Mouse (Mus musculus): ENCODE measurements around the gene Slc27a3.

Slc27a3 gene

DNA sequence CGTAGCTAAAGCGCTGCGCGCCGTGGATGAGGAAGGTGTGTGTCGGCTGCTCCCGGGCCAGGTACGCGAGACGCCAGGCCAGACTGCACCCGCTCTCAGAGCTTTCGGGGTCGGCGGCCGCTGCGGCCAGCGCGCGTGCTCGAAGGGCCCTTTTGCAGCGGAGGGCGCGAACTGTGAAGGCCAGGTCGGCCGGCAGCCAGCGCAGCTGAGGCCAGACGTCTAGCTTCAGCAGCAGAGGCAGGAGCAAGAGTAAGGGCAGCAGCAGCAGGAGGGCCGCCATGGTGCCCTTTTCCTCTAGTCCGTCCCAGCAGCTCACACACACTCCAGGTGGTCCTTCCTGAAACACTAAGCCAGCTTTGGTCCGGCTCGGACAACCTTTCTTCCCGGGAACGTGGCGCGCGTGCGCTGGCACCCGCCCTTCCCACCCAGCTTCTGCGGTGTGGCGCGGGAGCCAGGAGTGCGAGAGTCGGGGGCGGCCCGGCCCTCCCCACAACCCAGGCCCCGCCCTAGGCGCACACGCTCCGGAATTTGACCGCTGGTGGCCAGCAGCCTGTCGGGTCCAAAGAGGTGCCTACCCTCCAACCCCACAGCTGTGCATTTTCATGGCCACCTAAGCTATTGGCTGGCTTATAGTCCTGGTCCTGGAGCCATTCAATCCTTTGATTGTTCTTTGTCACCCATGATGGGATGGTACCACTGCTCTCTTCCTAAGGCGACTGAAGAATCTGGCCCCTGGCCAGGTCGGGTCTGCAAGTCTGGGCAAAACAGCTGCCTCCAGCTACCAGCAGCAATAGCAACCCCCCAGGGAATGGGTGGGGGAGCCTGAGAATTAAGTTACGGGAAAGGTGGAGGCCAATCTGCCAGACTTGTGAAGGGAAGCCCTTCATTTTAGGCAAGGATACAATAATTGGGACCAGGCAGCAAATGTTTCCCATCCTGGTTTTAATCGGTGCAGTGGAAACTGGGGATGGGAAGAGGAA is at the start of gene Slc27a3:
Gene Slc27a3, minus strand, starts transcription at position 428 of the 980 bp plus-strand sequence.
- peak; percentile 66 to 71 for DNase-seq (ENCODE audit: low spot score in 2 of 2)

DNA sequence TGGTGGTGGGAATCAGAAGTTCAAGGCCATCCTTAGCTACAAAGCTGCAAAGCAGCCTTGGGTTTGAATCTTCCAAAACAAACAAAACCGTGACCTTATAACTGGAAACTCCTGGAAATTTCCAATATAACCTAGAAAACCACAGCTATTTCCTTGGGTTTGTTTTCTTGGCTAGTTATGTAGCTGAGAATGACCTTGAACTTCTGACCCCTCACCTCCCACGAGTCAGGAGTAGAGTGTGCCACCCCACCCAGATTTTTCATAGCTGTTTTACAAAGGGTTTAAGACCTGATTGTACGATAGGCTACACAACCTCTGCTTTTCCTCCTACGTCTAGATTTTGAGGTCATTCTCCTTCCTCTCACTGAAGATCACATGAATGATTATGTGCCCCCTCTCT is 47.4 kb upstream of the Slc27a3 start:
- no peak for DNase-seq (ENCODE audit: low spot score in 2 of 2)

- no peak for DNase-seq (ENCODE audit: low spot score in 2 of 2)
These were observed 44.5 kb upstream of the Slc27a3 start for GRCm38 (mm10) chr3:90434073-90434730.

- peak; percentile 100 for DNase-seq (ENCODE audit: low spot score in 2 of 2)
These were observed 43.8 kb upstream of the Slc27a3 start, which contains the start of gene Ints3 for GRCm38 (mm10) chr3:90433381-90434020. Gene Ints3 (minus strand): TSS chr3:90433622.

- DNase-seq (ENCODE audit: low spot score in 2 of 2) = peak in 1 of 2 experiments; percentile 61
These were observed 43.1 kb upstream of the Slc27a3 start for GRCm38 (mm10) chr3:90432811-90433219.

GRCm38 (mm10) chr3:90432348-90432747 is 42.6 kb upstream of the Slc27a3 start:
- DNase-seq (ENCODE audit: low spot score in 2 of 2) = no peak

DNA sequence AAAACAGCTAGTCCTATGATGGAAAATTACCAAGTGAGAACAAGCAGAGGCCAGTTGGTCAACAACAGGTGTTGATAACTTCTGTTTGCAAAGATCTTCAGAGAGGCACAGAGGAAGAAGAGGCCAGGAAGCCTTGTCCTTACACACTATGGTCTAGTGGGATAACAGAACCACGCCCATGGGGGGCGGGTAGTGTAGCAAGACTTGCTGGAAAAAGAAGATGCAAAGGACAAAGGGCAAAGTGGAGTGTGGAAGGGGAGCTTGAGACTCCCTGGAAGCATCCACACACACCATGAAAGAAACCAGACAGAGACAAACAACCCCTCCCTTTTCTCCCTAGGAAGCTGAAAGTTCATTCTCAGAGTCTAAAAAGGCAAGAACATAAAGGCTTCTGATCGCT is 39.8 kb upstream of the Slc27a3 start:
- no peak for DNase-seq (ENCODE audit: low spot score in 2 of 2)

- no peak for DNase-seq (ENCODE audit: low spot score in 2 of 2)
These were observed 38.4 kb upstream of the Slc27a3 start for GRCm38 (mm10) chr3:90428186-90428585.

GRCm38 (mm10) chr3:90427574-90427973 is 37.8 kb upstream of the Slc27a3 start:
- DNase-seq (ENCODE audit: low spot score in 2 of 2) = no peak

DNA sequence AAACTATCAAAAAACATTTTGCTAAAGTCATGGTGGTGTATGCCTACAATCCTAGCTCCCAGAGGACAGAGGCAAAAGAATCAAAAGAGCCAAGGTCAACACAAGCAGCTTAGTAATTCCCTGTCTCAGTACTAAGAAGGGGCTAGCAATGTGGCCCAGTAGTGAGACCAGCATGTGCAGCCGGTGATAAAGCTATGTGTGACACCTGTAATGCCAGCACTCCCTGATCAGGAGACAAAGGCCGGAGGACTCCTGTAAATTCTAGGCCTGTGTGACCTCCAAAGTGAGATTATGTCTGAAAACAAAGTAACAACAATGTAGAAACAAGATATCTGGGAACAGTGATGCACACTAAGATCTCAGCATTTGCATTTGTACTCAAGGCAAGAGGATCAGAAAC is 35.8 kb upstream of the Slc27a3 start:
- no peak for DNase-seq (ENCODE audit: low spot score in 2 of 2)

DNA sequence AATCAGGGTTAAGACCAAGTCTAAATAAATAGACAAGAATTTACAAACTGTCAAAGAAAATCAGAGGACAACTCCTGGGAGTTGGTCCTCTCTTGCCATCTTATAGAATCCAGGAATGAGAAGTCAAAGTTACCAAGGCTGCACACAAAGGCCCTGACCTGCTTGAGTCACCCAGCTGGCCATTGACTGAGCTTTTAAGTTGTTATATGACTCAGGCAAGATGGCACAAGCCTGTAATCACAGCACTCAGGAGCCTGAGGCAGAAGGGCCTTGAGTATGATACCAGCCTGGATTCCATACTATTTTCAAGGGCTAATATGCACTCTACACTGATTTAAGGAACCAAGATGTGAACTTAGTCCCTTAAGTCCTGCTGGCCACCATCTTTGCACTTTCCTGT is 33.8 kb upstream of the Slc27a3 start:
- DNase-seq (ENCODE audit: low spot score in 2 of 2) = no peak

DNA sequence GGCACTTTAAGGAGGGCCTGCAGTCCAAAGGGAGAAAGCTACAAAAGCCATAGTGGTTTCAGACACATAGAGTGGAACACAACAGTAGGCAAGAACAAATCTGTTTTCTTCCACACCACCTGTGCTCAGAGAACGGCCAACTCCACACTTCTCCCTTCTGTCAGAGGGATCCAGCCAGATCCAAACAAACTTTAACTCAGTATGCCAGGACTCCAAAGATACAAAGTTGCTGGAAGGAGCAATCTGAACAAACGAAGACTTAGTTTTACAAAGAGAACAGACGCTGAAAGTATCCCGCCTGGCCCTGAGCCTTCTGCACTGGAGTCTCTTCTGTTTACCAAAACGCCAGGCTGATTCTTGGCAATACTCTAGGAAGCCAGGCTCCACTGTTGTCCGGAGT is 31.0 kb upstream of the Slc27a3 start:
- DNase-seq (ENCODE audit: low spot score in 2 of 2) = no peak

DNA sequence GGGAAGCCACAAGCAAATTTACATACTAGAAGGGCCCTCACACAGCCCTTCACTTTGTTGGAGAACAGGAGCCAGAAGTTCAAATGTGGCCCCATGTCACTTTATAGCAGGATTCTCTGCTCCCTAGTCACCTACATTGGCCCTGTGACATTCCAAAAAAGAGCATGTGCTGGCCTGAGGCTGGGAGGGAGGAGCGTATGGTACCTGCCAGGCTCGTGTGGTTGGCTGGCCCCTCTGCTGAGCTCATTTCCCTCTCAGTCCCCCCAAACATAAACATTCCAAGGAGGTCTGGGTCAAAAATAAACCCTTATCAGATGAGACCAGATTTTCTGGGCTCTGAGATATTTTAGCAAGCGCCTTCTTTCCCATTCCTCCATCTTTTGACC is 23.3 kb upstream of the Slc27a3 start:
- DNase-seq (ENCODE audit: low spot score in 2 of 2) = no peak

GRCm38 (mm10) chr3:90412312-90413010 is 22.7 kb upstream of the Slc27a3 start:
- peak; percentile 59 to 76 for DNase-seq (ENCODE audit: low spot score in 2 of 2)

GRCm38 (mm10) chr3:90408721-90409120 is 19.0 kb upstream of the Slc27a3 start:
- no peak for DNase-seq (ENCODE audit: low spot score in 2 of 2)

GRCm38 (mm10) chr3:90406414-90406813 is 16.7 kb upstream of the Slc27a3 start:
- no peak for DNase-seq (ENCODE audit: low spot score in 2 of 2)

DNA sequence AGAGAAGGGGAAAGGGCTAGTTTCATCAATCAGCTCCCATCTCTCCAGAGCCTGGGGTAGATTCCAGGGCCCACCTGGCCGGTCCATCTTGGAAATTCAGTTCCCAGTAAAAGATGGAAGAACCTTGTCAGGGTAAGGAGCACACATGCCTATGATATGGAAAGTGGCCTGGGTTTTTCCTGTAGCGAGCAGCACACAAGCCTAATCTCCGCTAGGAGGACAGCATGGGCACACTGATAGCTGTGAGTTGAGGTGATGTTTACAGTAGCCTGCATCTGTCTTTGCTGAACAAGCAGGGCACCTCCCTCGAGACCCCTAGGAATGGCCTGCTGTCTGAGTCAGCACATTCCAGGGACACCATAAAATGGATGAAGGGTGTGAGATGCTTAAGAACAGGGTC is 14.9 kb upstream of the Slc27a3 start:
- no peak for DNase-seq (ENCODE audit: low spot score in 2 of 2)

GRCm38 (mm10) chr3:90404121-90404520 is 14.4 kb upstream of the Slc27a3 start:
- no peak for DNase-seq (ENCODE audit: low spot score in 2 of 2)

- DNase-seq (ENCODE audit: low spot score in 2 of 2) = no peak
These were observed 11.3 kb upstream of the Slc27a3 start for GRCm38 (mm10) chr3:90400993-90401392.

DNA sequence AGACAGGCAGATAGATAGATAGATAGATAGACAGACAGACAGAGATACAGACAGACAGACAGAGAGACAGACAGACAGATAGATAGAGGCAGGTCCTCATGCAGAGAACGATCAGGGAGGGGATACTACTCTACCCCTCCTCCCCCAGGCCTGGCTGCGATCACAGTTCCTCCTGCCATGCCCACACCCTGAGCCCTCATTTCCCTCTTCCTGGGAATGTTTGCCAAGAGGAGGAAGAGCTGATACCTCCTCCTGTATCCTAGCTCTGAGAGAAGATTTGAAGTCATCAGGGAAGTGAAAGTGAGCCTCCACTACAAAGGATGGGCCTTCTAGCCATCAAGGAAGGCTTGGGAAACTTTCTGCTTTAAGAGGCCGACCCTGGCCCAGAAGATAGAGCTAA is 5.9 kb upstream of the Slc27a3 start:
- no peak for DNase-seq (ENCODE audit: low spot score in 2 of 2)

DNA sequence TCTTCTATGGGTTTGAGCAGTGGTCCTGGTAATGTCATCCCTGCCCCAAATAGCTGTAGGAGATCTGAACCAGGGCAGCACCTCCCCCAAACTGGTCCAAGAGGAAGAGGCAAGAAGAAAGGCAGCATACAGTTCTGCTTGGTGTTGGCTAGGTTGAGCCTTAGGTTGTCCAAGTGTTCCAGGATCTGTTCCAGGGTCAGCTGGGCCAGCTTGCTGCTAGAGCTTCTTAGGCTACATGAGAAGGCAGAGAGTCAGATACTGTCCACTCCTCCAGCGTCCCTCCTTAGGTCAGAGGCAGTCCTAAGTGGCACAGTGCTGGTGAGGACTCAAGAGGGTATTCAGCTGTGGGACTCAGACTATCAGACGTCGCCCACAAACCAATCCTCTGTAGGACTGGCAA is 2.9 kb upstream of the Slc27a3 start:
- DNase-seq (ENCODE audit: low spot score in 2 of 2) = no peak

DNA sequence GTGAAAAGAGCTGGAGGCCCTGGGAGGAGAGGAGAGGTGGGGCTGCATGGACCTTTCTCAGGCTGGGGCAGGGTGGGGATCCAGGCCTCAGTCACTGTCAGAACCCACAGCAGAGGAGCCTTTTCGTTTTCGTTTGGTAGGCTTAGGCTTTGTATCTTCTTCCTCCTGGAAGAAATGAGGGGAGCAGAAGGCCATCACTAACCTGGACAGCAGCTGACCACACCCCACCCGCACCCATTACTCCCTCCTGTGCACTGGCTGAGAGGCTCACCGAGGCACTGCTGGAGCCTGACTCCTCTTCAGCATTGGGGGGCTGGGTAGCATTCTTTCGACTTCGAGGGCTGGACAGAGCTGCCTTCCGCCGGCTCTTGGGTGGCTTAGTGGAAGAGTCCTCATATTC is 2.2 kb upstream of the Slc27a3 start:
- no peak for DNase-seq (ENCODE audit: low spot score in 2 of 2)

Data from right cerebral cortex, postnatal 10 days (tissue).